Mouse (Mus musculus): ENCODE measurements around the gene Trim29.
A peak's percentile ranks its signal among the peaks of the same experiment; 100 is the strongest.

Gene Trim29

DNA sequence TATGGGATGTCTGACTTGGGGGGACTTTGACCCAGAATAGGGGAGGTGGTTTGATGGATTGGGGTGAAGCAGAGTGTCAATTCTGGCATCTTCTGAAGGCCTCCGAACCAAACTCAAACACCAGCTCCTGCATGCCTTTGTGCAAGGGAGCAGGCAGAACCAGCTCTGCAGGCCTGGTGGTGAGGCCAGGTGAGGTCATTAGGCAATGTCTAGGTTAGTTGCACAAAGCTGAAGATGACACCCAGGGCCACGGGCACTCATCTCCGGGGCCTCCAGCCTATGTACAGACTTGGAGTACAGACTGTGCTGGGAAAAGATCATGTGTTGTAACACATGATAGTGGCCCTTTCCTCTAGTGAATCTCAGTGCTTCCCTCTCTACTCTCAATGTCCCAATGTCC is 3.2 kb downstream of the Trim29 start:
- DNase-seq (ENCODE audit: low read depth, low spot score) = no peak

DNA sequence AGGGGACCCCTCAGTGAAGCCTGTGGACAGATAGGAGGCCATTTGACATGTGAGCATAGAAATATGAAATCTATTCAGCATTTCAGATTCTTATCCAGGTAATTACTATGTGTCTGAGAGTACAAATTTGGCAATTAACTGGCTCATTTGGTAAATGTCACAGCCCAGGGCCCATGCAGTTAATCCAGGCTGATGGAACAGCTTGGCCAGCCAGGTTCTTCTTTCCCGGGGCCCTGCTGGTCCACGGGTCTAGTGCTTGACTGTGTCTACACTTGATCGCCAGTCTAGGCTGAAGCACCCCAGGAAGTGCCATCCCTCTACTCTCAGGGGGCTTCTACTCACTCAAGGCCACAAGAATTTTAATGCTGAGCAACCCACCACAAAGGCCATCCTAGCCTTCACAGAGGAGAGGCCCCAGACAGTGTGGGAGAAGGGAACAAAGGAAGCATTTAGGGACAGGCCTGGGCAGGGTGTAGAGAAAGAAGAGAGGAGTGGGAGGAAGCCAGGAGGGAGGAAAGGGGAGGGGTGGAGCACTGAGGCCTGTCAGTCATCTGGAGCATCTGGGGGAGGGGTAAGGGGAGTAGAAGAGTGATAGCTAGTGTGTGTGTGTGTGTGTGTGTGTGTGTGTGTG is 4.8 kb downstream of the Trim29 start:
- DNase-seq (ENCODE audit: low read depth, low spot score) = no peak

DNA sequence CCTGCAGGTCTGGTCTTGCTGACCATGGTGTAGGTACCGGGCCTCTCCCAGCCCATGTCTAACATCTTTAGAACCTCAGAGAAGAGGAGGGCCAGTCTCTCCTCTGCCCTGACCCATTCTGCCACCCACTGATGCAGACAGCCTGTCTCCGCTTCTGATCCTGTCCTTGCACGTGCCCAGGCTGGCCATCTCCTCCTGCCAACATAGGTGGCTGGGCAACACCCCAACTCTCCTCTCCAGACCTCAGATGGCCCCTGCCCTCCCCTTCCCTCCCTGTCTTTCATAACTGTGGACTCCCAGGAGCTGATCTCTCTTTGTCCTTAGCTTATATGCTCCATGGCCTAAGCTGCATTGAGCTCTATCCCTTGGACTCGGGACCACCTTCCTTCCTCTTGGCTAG is 5.8 kb downstream of the Trim29 start:
- no peak for DNase-seq (ENCODE audit: low read depth, low spot score)

DNA sequence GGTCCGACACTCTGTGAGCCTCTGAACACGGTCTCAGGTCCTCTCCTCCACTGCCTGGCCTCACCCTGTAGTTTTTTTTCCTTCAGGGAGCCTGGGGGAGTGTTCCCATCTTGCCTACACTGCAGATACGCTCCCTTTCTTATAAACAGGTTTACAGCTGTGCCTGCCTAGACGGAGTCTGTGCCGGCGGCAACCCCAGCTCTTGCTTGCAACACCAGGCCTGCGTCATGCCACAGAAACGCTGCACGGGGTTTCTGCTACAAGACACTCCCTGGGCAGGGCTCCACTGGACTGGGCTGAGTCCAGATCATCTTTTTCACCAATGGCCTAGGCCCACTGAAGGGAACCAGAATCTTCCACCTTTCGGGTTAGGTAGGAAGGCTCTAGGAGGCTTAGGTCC is 8.0 kb downstream of the Trim29 start:
- no peak for DNase-seq (ENCODE audit: low read depth, low spot score)

DNA sequence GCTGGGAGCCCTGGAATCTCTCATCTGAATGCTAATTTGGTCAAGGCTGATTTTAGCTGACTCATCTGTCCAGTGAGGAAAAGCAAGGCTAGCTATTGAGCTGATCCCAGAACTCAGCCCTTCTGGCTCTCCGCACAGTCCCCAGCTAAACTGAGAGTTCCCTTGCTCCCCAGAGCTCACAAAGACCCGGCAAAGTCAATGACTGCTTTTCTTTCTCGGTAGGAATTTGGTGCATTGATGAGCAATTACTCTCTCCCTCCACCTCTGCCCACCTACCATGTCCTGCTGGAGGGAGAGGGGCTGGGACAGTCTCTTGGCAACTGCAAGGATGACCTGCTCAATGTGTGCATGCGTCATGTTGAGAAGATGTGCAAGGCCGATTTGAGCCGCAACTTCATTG is 11.3 kb downstream of the Trim29 start:
- no peak for DNase-seq (ENCODE audit: low read depth, low spot score)

DNA sequence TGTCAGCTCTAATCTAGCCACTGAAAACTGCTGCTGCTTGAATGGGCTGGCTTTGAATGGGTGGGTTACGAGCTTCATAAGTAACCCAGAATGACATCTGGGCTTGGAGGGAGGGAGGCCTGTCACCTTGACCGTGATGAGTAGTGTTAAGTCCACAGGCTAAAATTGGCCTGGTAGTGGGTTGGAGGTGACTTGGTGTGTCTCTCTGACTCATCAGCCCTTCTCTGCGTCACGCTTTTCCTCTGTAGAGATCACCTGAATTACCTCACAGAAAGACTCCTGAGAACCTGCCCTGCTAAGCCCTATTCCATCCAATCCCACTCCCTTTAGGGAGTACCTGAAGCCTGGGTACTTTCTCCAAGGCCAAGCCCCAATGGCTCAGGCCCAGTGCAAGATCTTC is 12.0 kb downstream of the Trim29 start:
- DNase-seq (ENCODE audit: low read depth, low spot score) = no peak

DNA sequence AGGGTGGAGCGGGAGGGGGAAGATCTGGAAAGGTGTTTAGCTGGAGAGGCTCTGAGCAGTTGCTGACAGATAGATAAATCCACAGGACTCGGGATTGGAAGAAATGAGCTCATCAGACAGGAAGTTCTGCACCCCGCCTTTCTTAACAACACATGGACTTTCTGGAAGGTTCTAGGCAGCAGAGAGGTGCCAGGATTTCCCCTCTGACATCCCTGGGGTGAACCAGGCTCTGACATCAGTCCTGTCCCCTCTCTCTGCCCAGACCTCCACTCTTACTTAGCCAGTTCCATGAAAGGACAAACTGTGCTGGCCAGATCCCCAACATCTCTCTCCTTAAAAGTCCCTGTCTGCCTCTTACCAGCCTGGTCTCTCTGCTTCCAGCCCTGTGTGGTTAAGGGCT is 14.8 kb downstream of the Trim29 start:
- DNase-seq (ENCODE audit: low read depth, low spot score) = no peak

DNA sequence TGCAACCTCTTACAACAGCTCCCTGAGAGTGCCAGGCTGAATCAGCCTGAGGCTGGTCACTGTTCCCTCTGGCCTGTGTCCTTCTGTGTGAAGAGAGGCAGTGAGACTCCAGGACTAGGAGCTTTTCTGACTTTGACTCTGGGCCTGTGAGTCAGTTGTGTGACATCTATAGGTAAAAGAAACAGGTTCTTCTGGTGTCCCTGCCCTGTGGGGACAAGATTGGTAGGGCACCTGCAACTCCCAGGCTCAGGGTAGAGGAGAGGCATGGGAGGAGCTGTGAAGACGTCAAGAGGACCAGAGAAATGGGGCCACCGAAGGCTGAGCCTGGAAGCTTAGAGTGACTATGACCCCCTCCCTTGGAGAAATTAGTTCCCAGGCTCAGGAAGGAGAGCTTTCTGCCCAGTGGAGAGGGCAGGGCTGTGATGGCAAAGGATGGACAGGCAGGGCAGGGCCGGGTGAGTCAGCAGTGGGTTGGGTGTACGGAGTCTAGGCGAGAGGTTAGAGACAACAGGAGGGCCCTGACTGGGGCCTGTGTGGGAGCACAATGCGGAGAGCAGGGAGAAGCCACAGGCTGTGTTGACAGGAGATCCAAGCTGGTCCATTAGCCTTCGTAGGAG is 15.5 kb downstream of the Trim29 start:
- no peak for DNase-seq (ENCODE audit: low read depth, low spot score)

DNA sequence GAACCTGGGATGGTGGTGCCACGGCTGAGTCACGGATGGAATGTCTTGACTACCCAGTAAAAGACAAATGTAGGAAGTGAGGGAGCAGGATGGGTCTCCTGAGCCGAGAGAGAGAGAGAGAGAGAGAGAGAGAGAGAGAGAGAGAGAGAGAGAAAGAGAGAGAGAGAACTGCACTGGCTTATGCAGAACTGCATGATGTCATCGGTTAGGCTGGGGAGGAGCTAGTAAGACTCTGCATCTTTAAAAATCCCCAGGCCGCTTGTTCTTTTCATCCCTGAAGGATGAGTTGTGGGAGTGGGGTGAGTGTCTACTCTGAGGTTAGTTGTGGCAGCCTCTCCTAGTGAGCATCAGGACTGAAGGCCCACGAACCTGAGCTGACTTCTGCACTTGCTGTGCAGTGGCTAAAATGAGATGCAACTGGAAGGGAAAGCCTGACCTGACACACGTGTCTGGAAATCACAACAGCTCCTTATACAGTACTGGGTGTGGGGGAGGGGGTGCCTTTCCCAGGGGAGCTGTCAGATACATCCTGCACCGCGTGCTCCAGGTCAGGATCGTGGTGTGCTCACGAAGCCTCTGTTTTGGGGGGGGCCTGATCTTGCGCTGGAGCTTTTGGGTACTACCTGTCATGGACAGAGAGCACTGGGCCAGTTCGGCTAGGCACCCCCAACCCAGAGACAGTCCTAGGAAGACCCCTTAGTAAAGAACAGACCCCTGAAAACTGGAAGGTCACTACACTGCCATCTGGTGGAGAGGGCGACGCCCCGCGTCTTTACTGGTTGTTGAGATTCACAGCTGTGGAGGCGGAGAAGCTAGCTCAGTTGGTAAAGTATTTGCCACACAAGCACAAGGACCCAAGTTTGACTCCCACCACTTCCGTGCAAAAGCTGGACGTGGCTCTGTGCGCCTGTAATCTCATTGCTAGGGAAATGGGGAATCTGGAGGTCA is 16.8 kb downstream of the Trim29 start:
- DNase-seq (ENCODE audit: low read depth, low spot score) = no peak

DNA sequence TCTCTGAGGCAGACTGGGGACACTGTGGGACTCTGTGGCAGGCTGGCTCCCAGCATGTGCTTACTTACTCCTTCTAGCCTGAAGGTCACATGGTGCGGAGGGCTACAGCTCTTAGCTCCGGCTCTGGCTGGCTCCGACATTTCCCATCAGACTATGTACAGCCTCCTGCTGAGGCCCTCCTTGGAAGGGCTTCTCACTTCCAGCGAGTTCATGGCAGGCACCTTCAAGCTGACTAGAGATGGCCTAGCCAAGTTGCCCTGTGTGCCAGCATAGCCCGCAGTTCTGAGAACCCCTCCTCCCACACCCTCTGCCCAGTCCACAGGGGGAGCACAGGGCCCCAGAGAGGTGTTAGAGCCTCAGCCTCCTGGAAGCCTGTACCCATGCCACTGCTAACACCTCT is 19.8 kb downstream of the Trim29 start:
- no peak for DNase-seq (ENCODE audit: low read depth, low spot score)

DNA sequence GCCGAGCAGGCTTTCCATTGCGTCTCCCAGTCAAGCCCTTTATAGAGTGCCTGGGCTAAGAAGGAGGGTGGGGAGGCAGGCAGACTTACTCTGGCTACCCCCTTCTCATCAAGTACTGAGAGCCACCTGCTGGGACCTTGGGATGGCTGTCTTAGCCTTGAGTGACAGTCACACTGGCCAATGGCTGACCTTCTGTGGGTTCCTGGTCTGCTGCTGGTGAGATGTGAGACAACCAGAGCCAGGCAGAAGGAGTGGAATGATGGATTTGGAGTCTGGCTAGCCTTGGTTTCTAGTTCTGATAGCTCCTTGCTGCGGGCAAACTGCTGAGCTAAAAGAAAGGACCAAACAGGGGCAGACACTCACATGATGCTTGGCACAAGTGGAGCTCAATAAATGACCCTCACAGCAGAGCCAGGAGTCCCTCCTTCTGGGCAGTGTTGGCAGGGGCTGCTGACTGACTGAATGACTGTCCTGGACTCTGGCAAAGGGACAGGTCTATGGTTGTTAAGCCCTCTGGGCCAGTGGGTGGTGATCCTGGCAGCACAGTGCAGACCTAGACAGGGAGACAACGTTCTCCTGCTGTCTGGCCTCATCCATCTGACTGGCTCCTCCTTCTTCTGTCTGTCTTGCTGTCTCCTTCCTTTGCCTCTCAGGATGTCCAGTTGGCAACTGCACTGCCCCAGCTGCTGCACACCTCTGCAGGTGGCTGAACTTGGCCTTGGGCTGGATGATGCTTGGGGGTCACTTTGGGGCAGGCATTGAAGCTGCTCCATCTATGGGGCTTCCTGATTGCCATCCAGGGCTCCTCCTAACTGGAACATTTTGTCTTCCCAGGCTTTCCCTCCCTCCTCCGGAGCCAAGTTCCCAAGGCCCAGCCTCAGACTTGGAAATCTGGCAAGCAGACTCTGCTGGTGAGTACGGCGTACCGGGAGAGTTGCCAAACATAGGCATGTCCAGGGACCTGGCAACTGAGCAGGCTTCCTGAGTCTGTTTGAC is 21.1 kb downstream of the Trim29 start:
- no peak for DNase-seq (ENCODE audit: low read depth, low spot score)

DNA sequence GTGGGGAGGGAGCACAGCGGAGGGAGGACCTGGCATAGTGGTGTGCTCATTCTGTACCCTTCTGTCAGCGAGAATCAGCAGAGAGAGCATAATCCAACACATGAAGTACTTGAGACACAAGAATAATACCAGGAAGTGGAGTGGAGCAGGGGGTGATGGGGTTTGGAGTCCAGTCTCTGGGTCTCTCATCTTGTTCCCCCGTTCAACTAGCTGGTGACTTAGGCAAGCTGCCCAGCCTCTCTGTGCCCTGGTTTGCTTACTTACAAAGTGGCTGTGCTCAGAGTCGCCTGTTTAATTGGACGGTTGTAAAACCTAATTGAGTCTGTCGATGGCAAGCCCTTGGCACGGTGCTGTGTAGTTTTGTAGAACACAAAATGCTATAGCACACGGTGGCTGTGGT is 23.8 kb downstream of the Trim29 start:
- no peak for DNase-seq (ENCODE audit: low read depth, low spot score)

DNA sequence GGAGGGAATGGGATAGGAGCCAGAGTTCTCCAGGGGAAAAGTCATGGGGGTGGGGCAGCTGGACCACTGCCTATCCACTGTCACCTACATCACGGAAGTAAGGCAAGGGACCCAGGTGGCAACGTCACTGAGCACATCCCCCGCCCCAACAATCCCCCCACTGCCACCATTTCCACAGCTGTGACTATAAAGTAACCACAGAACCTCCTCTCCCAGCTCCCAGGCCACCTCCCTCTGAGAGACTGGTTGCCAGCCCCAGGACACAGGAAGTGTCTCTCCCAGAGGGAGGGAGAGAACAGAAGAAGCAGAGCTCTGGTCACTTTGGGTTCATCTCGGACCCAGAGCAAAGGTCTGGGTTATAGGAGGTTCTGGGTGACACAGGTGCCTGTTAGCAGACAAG is 27.0 kb downstream of the Trim29 start:
- no peak for DNase-seq (ENCODE audit: low read depth, low spot score)

DNA sequence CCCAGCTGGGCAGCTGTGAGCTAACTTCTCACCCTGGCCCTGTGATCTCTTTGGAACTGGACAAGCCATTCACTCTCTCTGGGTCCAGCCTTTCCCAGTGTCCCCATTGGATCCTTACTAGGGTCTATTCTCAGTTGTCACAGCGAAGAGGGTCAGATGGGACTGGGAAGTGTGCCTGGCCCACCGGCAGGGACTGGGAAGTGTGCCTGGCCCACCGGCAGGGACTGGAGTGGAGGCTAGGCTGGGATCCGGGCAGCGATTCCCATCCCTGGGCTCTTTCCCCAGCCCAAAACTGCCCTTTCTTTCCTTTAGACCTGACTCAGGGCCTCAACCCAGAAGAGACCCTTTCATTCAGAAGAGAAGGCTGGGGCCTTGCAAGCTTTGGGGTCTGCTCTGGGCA is 27.4 kb downstream of the Trim29 start:
- no peak for DNase-seq (ENCODE audit: low read depth, low spot score)

DNA sequence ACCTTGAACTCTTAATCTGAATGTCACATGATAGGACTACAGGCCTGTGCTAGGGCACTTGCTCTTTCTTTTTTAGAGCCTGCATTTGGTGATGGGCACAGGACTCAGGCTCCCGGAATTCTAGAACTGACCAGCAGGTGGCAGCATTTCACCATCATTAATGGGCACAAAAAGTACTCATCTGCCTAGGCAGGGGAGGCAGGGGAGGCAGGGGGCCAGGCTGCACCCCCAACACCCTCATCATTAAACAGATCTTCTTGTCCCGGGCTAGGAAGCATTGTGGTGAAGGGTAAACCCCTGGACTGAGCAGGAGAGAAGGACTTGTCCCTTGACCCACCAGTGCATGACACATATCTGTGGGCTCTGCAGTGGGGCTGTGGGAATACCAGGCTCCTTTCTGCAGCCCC is 29.0 kb downstream of the Trim29 start:
- peak; percentile 28 for DNase-seq (ENCODE audit: low read depth, low spot score)

DNA sequence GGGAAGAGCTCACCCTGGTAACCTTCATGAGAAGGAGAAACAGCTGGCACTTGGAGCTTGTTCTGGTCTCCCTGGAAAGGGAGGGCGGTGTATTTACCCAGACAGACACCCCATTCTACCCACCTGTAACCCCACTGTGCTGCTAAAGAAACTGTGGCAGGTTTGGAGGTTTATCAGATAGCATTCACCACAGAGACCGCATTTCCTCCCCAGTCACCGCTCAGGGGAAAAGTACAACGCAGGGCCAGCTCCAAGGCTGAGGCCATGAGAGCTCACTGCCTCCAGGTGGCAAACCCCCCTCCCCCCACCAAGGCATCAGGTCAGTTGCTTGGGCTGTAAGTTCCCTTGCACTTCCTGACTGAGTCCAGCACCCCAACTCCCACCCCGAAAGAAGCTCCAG is 39.4 kb downstream of the Trim29 start:
- DNase-seq (ENCODE audit: low read depth, low spot score) = no peak

DNA sequence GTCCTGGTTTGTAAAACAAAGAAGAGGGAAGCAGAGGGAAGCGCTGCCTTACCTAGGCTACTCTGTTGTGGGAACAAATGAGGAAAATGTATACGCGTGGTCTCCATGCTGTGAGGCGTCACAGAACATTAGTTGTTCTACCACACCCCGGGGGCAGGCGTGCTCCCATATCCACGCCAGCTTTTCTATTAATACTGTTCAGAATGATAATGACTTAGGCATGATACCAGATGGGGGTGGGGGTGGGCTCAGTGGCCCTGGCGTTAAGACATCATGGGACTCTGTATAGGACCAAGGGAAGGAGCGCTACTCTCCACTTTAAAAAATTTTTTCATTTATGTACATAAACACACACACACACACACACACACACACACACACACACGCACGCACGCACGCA is 40.4 kb downstream of the Trim29 start:
- no peak for DNase-seq (ENCODE audit: low read depth, low spot score)

DNA sequence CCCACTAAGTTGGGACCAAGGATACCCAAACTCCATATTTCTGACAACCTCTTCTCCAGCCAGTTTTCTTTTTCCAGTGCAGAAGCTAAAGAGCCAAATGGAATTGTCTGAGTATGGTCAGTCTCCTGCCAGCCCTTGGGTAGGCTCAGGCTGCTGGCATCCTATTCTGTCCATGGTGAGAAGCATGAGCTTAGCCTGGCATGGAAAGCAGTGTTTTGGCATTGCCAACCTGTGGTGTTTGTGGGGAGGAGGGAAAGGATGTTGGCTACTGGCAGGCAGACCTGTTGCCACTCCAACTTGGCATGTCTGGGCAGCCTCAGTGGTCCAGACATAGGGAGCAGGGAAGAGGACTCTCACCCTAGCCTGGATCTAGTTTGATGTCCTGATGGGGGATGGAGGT is 46.4 kb downstream of the Trim29 start:
- DNase-seq (ENCODE audit: low read depth, low spot score) = no peak

DNA sequence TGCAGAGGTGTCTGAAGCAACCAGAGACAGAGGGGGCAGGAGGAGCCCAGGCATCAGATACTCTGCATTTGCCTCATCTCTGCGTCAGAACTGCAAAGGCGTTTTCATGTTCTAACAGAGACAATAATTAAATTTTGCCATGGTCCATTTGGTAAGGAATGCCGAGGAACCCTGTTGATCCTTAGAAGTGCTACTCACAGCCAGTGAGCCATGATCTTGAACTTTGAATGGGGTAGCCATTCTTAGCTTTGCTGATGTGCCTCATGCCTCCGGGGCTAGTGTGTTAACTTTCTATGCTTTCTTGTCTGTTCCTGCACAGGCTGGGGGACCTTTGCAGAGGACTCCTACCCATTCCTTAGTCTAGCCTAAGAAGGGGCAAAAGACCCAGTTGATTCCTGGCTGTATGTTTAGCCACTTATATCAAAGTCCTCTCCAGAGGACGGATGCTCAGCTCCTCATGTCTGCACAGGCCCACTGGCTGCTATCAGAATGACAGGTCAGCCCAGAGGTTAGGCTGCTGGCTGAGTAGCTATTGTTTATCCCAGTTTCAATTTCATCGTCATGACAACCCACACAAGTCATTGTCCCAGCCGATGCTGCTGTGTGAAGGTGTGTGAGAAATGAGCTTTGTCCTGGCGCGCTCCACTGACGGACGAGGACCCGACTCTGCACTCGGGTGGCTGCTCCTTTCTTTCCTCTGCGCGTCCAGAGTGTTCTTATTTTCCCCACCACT is 48.1 kb downstream of the Trim29 start:
- DNase-seq (ENCODE audit: low read depth, low spot score) = no peak

DNA sequence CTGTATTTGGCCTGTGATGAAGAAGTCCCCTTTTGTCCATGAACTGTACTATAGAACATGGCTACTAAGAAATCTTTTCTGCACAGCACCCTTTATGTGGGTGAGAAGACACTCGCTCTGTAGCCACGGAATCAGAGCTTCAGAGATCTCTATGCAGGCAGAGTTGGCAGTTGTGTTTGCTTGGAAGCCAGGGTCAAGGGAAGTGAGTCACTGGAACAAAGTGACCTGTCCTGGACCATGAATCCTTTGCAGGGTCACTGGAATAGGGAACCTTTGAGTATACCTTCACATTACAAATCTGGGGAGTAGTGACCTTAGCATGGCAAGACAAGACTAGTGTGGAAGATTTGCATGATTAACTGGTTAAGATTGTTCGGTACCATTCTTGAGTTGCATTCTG is 58.1 kb downstream of the Trim29 start:
- DNase-seq (ENCODE audit: low read depth, low spot score) = no peak

DNA sequence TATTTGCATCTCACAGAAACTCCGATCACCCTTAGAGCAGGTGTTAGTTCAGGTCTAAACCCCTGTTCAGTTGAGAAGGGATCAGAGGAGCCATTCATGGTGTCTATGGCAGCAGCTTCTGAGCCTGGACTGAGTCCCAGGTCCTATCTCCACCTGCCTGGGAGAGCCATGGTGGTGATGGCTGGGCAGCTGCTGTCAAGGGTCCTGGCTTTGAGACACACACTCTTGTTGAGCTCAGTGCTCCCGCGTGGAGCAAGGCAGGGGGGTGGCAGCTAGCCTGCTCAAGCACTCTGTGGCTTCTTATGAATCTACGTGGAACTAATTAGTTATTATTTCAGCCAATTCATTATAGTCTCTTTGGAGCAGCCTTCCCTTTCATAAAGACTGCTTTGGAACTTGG is 73.2 kb downstream of the Trim29 start:
- no peak for DNase-seq (ENCODE audit: low read depth, low spot score)
